Comparison of ENCODE assay signal across 22 mouse cellular contexts in genomic region chr7:96262182-96262581, GRCm38 (mm10).
A peak's percentile ranks its signal among the peaks of the same experiment; 100 is the strongest.
DNase-seq lines count a peak whose midpoint lies in the region; ATAC-seq and TF ChIP-seq lines count a peak whose summit lies in the region.
"Had no signal": no experiment of that assay in that cellular context is flagged by ENCODE, and none has a peak within 500 bp of the region (broad histone marks: within the 10 kb centered on the region; RNA-seq: fewer than 3 reads in every experiment).

No protein-coding gene starts in this region.

- H3K4me1 ChIP-seq in kidney, embryonic 15.5 days: peaks cover 3% of the 10 kb centered on the region; the same call in 1 of the 2 replicates
- H3K4me1 ChIP-seq in kidney, postnatal 0 days (replicated peaks; ENCODE audit: insufficient read depth, low read length): peaks cover 2% of the 10 kb centered on the region; the same call in 1 of the 2 replicates
- H3K4me1 ChIP-seq in kidney, embryonic 16.5 days (ENCODE audit: insufficient read depth, low read length): peaks cover 5% of the 10 kb centered on the region; the same call in 1 of the 2 replicates
- no peaks in the 10 kb centered on the region for H3K4me1 ChIP-seq in midbrain, embryonic 11.5 days (ENCODE audit: control insufficient read depth, insufficient read depth, low read length)
- H3K4me1 ChIP-seq in midbrain, embryonic 15.5 days: no peaks in the 10 kb centered on the region

- no peak overlapping the region for H3K9ac ChIP-seq in kidney, embryonic 15.5 days
- no peak overlapping the region for H3K9ac ChIP-seq in kidney, postnatal 0 days (ENCODE audit: low read depth, low read length)
- no peak overlapping the region for H3K9ac ChIP-seq in kidney, embryonic 16.5 days (replicated peaks; ENCODE audit: low read length)
- no peak overlapping the region for H3K9ac ChIP-seq in midbrain, embryonic 11.5 days (ENCODE audit: low read length)
- no peak overlapping the region for H3K9ac ChIP-seq in midbrain, embryonic 15.5 days

- no peak overlapping the region for H3K4me3 ChIP-seq in kidney, embryonic 15.5 days (replicated peaks)
- H3K4me3 ChIP-seq in kidney, postnatal 0 days (replicated peaks; ENCODE audit: low read depth, low read length): no peak overlapping the region
- H3K4me3 ChIP-seq in kidney, embryonic 16.5 days (ENCODE audit: low read length): no peak overlapping the region
- no peak overlapping the region for H3K4me3 ChIP-seq in midbrain, embryonic 11.5 days (ENCODE audit: low read depth, low read length)
- no peak overlapping the region for H3K4me3 ChIP-seq in midbrain, embryonic 15.5 days

- no peaks in the 10 kb centered on the region for H3K36me3 ChIP-seq in kidney, embryonic 15.5 days
- no peaks in the 10 kb centered on the region for H3K36me3 ChIP-seq in kidney, postnatal 0 days (ENCODE audit: insufficient read depth, low read length)
- H3K36me3 ChIP-seq in kidney, embryonic 16.5 days (ENCODE audit: insufficient read depth, low read length): no peaks in the 10 kb centered on the region
- H3K36me3 ChIP-seq in midbrain, embryonic 11.5 days (ENCODE audit: control insufficient read depth, insufficient read depth, low read length): no peaks in the 10 kb centered on the region
- H3K36me3 ChIP-seq in midbrain, embryonic 15.5 days (replicated peaks): no peaks in the 10 kb centered on the region
- H3K36me3 ChIP-seq: G1E had no signal

- no peaks in the 10 kb centered on the region for H3K9me3 ChIP-seq in kidney, embryonic 15.5 days (replicated peaks)
- H3K9me3 ChIP-seq in kidney, postnatal 0 days (replicated peaks; ENCODE audit: low read length): no peaks in the 10 kb centered on the region
- H3K9me3 ChIP-seq in kidney, embryonic 16.5 days (ENCODE audit: low read length): no peaks in the 10 kb centered on the region
- no peaks in the 10 kb centered on the region for H3K9me3 ChIP-seq in midbrain, embryonic 11.5 days (ENCODE audit: control insufficient read depth, low read length)
- no peaks in the 10 kb centered on the region for H3K9me3 ChIP-seq in midbrain, embryonic 15.5 days

- DNase-seq in heart, adult 11 months: peak; percentile 82
- DNase-seq in heart, postnatal 25 days (ENCODE audit: low spot score): no peak
- no peak for DNase-seq in kidney, postnatal 25 days
- DNase-seq in kidney, postnatal 0 days (ENCODE audit: low spot score): no peak
- DNase-seq in midbrain, embryonic 11.5 days (ENCODE audit: low spot score, missing footprints): peak; percentile 77
- DNase-seq: adrenal gland, adult 2 months; adrenal gland, adult 8-10 months; adrenal gland, postnatal 10 days; adrenal gland, postnatal 14 days; adrenal gland, postnatal 25 days; adrenal gland, postnatal 36 days; B cell, adult 2 months; cerebellum, adult 11 months; cerebellum, adult 11-12 months had no signal

- no peak overlapping the region for H3K4me2 ChIP-seq in kidney, embryonic 15.5 days
- H3K4me2 ChIP-seq in kidney, postnatal 0 days (ENCODE audit: low read length): no peak overlapping the region
- no peak overlapping the region for H3K4me2 ChIP-seq in kidney, embryonic 16.5 days (replicated peaks; ENCODE audit: low read depth, low read length)
- H3K4me2 ChIP-seq in midbrain, embryonic 11.5 days: no peak overlapping the region
- no peak overlapping the region for H3K4me2 ChIP-seq in midbrain, embryonic 15.5 days

- H3K27me3 ChIP-seq in kidney, embryonic 15.5 days: no peaks in the 10 kb centered on the region
- no peaks in the 10 kb centered on the region for H3K27me3 ChIP-seq in kidney, postnatal 0 days (ENCODE audit: insufficient read depth, low read length)
- H3K27me3 ChIP-seq in kidney, embryonic 16.5 days (ENCODE audit: insufficient read depth, low read length): no peaks in the 10 kb centered on the region
- H3K27me3 ChIP-seq in midbrain, embryonic 11.5 days (ENCODE audit: control insufficient read depth, insufficient read depth, low read length): no peaks in the 10 kb centered on the region
- H3K27me3 ChIP-seq in midbrain, embryonic 15.5 days (replicated peaks): no peaks in the 10 kb centered on the region; the same call in 1 of the 2 replicates
- H3K27me3 ChIP-seq: CH12.LX, Patski had no signal

- intact Hi-C loops in heart, postnatal 25 days (cut with DNase I): no loop called here

- H3K27ac ChIP-seq in kidney, embryonic 15.5 days: no peak overlapping the region
- H3K27ac ChIP-seq in kidney, postnatal 0 days: no peak overlapping the region
- no peak overlapping the region for H3K27ac ChIP-seq in kidney, embryonic 16.5 days (ENCODE audit: low read length)
- no peak overlapping the region for H3K27ac ChIP-seq in midbrain, embryonic 11.5 days (ENCODE audit: low read depth, low read length)
- H3K27ac ChIP-seq in midbrain, embryonic 15.5 days: no peak overlapping the region

- no peak for TF ChIP-seq CTCF in kidney, postnatal 0 days (IDR thresholded peaks at IDR 0.05; ENCODE audit: low read depth)

- peak; percentile 60; the same call in 1 of the 2 replicates for ATAC-seq in kidney, embryonic 15.5 days (replicated peaks; ENCODE audit: low FRiP score)
- 0 out of 2 replicates have a peak, but pooled peaks have one; percentile 33 for ATAC-seq in kidney, postnatal 0 days (replicated peaks; ENCODE audit: low FRiP score, low read depth)
- no peak for ATAC-seq in kidney, embryonic 16.5 days (ENCODE audit: low FRiP score, low TSS enrichment)
- no peak for ATAC-seq in midbrain, embryonic 11.5 days (ENCODE audit: low FRiP score)
- ATAC-seq in midbrain, embryonic 15.5 days (replicated peaks): no peak
- ATAC-seq: activated CD4-positive, CD25-positive, alpha-beta regulatory T cell, adult 4 months; CD4-positive, CD25-positive, alpha-beta regulatory T cell, adult 4 months; Patski had no signal

Comparison
In these comparisons a context has a peak if more than half of its experiments do, and no peak if none do; other contexts are left out.
1. DNase-seq: peak in heart, adult 11 months (single experiment) and midbrain, embryonic 11.5 days (single experiment); none in heart, postnatal 25 days (single experiment), kidney, postnatal 25 days (0 of 2) and kidney, postnatal 0 days (single experiment).
2. ATAC-seq: peak in kidney, embryonic 15.5 days (single experiment) and kidney, postnatal 0 days (single experiment); none in kidney, embryonic 16.5 days (single experiment), midbrain, embryonic 11.5 days (single experiment) and midbrain, embryonic 15.5 days (single experiment).